Mouse (Mus musculus): ENCODE measurements at regions not wholly inside any gene's neighbourhood (a gene's known extent, or its start where the extent isn't known, plus 50 kb on each side); places are given as distances from the start of the nearest gene placed in this dataset.

- TF ChIP-seq POLR2AphosphoS2 (IDR thresholded peaks at IDR 0.05; ENCODE audit: low read length) (no peak), POLR2A (IDR thresholded peaks at IDR 0.05; ENCODE audit: control insufficient read depth in 1 of 2, insufficient read depth in 1 of 2, low read depth in 1 of 2, low read length in 2 of 2, poor library complexity in 1 of 2) (no peak), GABPA (IDR thresholded peaks at IDR 0.05; ENCODE audit: low read depth, low read length) (no peak), MXI1 (IDR thresholded peaks at IDR 0.05; ENCODE audit: low read depth, low read length) (no peak), TAL1 (IDR thresholded peaks at IDR 0.05; ENCODE audit: low read length) (no peak), ZC3H11A (IDR thresholded peaks at IDR 0.05; ENCODE audit: low read depth, low read length) (no peak), CTCF (IDR thresholded peaks at IDR 0.05 in 2 of 3, conservative IDR thresholded peaks at IDR 0.05 in 1 of 3; ENCODE audit: control insufficient read depth in 1 of 3, insufficient read depth in 1 of 3, low read depth in 2 of 3, low read length in 3 of 3, poor library complexity in 1 of 3, severe bottlenecking in 1 of 3) (no peak), ETS1 (IDR thresholded peaks at IDR 0.05; ENCODE audit: low read depth, low read length) (no peak)
Measured at GRCm38 (mm10) chr4:150771922-150772651, 81.6 kb upstream of the Errfi1 start.
